In the genomic region with DNA sequence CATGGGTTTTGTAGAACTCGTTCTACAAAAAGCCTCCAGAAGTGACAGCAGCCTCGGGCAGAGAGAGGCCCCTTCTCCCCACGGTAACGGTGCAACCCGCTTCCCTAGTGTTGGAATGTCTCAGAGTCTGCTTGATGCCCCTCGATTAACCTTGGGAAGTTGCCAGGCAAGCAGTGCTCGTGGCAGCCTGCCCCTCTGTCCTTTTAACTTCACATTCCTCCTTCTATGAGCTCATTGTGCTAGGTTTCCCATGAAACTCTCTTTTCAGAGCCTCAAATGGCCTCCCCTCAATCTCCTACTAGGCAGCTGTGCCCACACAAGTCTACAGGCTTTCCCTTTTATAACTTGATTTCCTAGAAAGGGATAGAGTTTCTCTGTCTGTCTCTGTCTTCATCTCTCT, we compare ENCODE assay signal across 9 mouse cellular contexts. TPM values are rescaled to one million over a fixed set of nuclear protein-coding genes. Genes with fewer than 3 reads are reported as not detected.
DNase-seq lines count a peak whose midpoint lies in the region; ATAC-seq and TF ChIP-seq lines count a peak whose summit lies in the region.
"Had no signal": no experiment of that assay in that cellular context is flagged by ENCODE, and none has a peak within 500 bp of the region (broad histone marks: within the 10 kb centered on the region; RNA-seq: fewer than 3 reads in every experiment).

No protein-coding gene starts in this region.

- DNase-seq in heart, postnatal 4 days: peak; percentile 37
- DNase-seq in heart, adult 9 months (ENCODE audit: low spot score in 2 of 2): no peak
- DNase-seq in adrenal gland, postnatal 10 days: peak; percentile 53
- DNase-seq in limb, embryonic 14.5 days (ENCODE audit: low spot score): peak; percentile 74
- no peak for DNase-seq in gastrocnemius, adult 8-10 months (ENCODE audit: low spot score in 2 of 2)
- no peak for DNase-seq in thymus, postnatal 25 days
- no peak for DNase-seq in urinary bladder, postnatal 36 days (ENCODE audit: low spot score in 2 of 2)
- DNase-seq: layer of hippocampus, adult 9-11 months had no signal

- no peaks in the 10 kb centered on the region for H3K9me3 ChIP-seq in embryonic facial prominence, embryonic 13.5 days
- H3K9me3 ChIP-seq in limb, embryonic 14.5 days (ENCODE audit: control insufficient read depth, low read length): no peaks in the 10 kb centered on the region

- no peaks in the 10 kb centered on the region for H3K36me3 ChIP-seq in embryonic facial prominence, embryonic 13.5 days
- H3K36me3 ChIP-seq in limb, embryonic 14.5 days (ENCODE audit: control insufficient read depth, insufficient read depth, low read length): no peaks in the 10 kb centered on the region

- H3K4me3 ChIP-seq in embryonic facial prominence, embryonic 13.5 days: no peak overlapping the region
- no peak overlapping the region for H3K4me3 ChIP-seq in limb, embryonic 14.5 days (replicated peaks; ENCODE audit: low read length)

- peak; percentile 46; the same call in 1 of the 2 replicates for ATAC-seq in embryonic facial prominence, embryonic 13.5 days (ENCODE audit: insufficient number of reproducible peaks, insufficient read depth, low FRiP score, low TSS enrichment, low read depth)
- peak; percentile 80 for ATAC-seq in limb, embryonic 14.5 days (ENCODE audit: low FRiP score, low read depth)

- H3K9ac ChIP-seq in embryonic facial prominence, embryonic 13.5 days: no peak overlapping the region
- H3K9ac ChIP-seq in limb, embryonic 14.5 days (ENCODE audit: low read depth, low read length, severe bottlenecking): no peak overlapping the region

- 10% methylated on average over 7 of the region's 7 CpGs for WGBS in embryonic facial prominence, embryonic 13.5 days
- 8% methylated on average over 7 of the region's 7 CpGs for WGBS in limb, embryonic 14.5 days

- H3K27me3 ChIP-seq in embryonic facial prominence, embryonic 13.5 days: no peaks in the 10 kb centered on the region
- H3K27me3 ChIP-seq in limb, embryonic 14.5 days (ENCODE audit: control insufficient read depth, insufficient read depth, low read length): no peaks in the 10 kb centered on the region

- H3K4me1 ChIP-seq in embryonic facial prominence, embryonic 13.5 days: peaks cover 18% of the 10 kb centered on the region
- peaks cover 20% of the 10 kb centered on the region for H3K4me1 ChIP-seq in limb, embryonic 14.5 days (ENCODE audit: control insufficient read depth, insufficient read depth, low read length)

- H3K27ac ChIP-seq in embryonic facial prominence, embryonic 13.5 days: 0 out of 2 replicates have a peak overlapping the region, but pooled peaks have one; percentile 48
- H3K27ac ChIP-seq in limb, embryonic 14.5 days (replicated peaks; ENCODE audit: low read depth, low read length): 0 out of 2 replicates have a peak overlapping the region, but pooled peaks have one; percentile 33

- TF ChIP-seq POLR2A in limb, embryonic 14.5 days (IDR thresholded peaks at IDR 0.05; ENCODE audit: borderline replicate concordance, extremely low read depth, insufficient read depth, insufficient read length): no peak

- no peak overlapping the region for H3K4me2 ChIP-seq in embryonic facial prominence, embryonic 13.5 days
- H3K4me2 ChIP-seq in limb, embryonic 14.5 days (replicated peaks; ENCODE audit: low read depth, low read length, severe bottlenecking): 0 out of 2 replicates have a peak overlapping the region, but pooled peaks have one; percentile 0

RNA-seq across cellular contexts. Expression of gene Igsf9b, which starts 10.6 kb away (rescaled TPM):
- 10 to 100 TPM; 15.9 to 19.4 TPM for total RNA-seq in heart, postnatal 4 days (2021)
- 1 to 10 TPM; 3.6 to 6.8 TPM for total RNA-seq in adrenal gland, postnatal 10 days (2021)
- polyA plus RNA-seq in embryonic facial prominence, embryonic 13.5 days (2015; fragmentation: Nextera tagmentation; extraction: Ambion mirVana): 3.0 and 4.4 TPM in 2 replicates
- polyA plus RNA-seq in limb, embryonic 14.5 days (2012; rRNA removed): 1.9 and 2.2 TPM in 2 replicates
- polyA plus RNA-seq in limb, embryonic 14.5 days (2014; fragmentation: Nextera tagmentation; extraction: Ambion mirVana): 2.9 and 4.3 TPM in 2 replicates
- total RNA-seq in gastrocnemius, adult 8-10 months (2022): 1 to 10 TPM in 3 of 4 experiments, under 1 TPM in 1; 0.67 to 1.4 (median 1.0) TPM

Comparison
In these comparisons a context has a peak if more than half of its experiments do, and no peak if none do; other contexts are left out.
1. DNase-seq: peak in heart, postnatal 4 days (single experiment), adrenal gland, postnatal 10 days (single experiment) and limb, embryonic 14.5 days (single experiment); none in heart, adult 9 months (0 of 2), gastrocnemius, adult 8-10 months (0 of 2), thymus, postnatal 25 days (single experiment) and urinary bladder, postnatal 36 days (0 of 2).